Mouse (Mus musculus): ENCODE results near the gene Kctd3.
"Not testable (repeated sequence)": the region's sequence is repeated elsewhere in the genome, so short reads cannot be mapped to it uniquely, and the experiment has no call there.

The Kctd3 gene

DNA sequence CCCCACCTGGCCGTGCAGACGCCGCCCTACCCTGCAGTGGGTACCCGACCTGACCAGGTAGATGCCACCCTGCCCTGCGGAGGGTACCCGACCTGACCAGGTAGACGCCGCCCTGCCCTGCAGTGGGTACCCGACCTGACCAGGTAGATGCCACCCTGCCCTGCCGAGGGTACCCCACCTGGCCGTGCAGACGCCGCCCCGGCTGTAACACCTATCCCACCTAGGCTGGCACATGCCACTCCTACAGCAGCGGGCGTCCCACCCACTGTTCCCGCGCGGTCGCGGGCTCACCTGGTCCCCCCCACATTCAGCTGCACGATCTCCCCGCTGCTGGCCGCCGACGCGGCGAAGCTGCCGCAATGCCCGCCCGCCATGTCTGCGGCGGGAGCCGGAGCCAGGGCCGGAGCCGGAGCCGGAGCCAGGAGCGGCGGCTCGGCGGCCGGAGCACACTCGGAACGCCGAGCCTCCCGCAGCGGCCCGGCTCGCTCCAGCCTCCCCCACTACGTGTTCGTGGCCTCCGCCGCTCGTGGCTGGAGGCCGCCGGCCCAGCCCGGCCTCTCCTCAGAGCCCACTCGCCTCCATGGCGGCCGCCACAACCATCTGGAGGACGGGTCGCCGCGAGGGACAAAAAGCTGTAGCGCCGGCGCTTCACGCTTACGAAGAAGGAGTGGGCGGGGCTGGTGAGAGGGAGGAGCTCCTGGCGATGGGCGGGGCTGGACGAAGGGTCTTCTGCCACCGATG, at the start of gene Kctd3:
Kctd3 (minus strand) TSS at position 603 of the 741 bp plus-strand sequence.
- in situ Hi-C loops (cut with MboI; ENCODE audit: low sequenced_read_pairs), result loop anchor here (25.0 kb wide), 1 partner anchor 930 kb away; no protein-coding TSS in a partner anchor

DNA sequence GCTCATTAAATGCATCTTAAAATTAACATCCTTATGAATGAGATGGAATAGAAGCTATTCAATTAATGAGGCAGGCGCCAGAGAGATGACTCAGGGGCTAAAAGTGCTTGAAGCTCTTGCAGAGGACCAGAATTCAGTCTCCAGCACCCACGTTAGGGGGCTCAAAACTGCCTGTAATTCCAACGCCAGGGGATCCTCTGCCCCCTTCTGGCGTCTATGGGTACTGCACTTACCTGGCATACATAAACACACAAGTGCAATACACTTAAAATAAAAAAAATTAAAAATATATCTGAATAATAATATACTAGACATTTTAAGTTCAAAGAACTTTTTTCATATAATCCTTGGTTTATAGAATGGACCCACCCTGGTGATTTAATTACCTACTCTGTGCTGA, 49.8 kb upstream of the Kctd3 start:
- in situ Hi-C loops (cut with MboI; ENCODE audit: low sequenced_read_pairs), result no loop called here

DNA sequence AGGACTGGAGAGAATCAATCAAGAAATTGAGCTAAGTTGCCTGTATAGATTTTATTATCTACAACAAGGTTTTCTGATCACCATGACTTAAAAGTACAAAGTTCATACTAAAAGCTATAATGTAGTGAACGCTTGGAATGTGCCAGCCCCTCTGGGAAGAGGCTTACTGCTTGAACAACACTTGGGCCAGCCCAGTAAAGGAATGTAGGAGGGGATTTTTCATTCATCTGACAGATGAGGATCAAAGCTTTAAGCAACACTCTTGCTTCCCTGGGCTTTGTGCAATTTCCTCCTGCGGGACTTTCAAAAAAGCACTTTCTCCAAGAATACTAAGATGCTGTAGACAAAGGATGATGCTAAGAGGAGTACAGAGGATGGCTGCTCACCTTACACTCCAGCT, 48.3 kb upstream of the Kctd3 start:
- in situ Hi-C loops (cut with MboI; ENCODE audit: low sequenced_read_pairs), result no loop called here

DNA sequence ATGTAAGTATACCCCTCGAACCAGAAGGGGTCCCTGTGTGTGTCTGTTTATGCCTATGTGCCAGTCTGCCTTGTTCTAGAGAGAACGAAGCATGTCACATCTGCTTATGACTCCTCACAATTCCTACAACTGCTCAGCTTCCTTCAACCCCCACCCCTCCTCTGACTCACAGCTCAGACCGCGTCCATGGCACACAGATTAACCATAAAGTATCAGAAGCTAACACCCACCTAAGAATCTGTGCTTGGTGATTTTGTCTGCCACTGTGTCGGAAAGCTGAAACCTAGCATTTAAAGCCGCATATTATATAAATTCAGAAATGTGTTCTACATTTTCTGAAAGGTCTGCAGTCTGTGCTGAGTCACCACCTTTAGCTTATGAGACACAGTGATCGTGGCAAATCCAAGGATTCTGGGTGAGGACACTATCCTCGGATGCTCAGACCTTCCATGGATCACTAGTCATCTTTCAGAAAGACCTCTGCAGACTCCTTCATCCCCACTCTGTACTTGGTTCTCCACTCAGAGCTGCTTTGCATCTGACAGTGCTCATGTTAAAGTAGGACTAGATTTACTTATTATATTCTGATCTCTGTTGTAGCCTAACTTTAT, 47.4 kb upstream of the Kctd3 start:
- in situ Hi-C loops (cut with MboI; ENCODE audit: low sequenced_read_pairs), result no loop called here

DNA sequence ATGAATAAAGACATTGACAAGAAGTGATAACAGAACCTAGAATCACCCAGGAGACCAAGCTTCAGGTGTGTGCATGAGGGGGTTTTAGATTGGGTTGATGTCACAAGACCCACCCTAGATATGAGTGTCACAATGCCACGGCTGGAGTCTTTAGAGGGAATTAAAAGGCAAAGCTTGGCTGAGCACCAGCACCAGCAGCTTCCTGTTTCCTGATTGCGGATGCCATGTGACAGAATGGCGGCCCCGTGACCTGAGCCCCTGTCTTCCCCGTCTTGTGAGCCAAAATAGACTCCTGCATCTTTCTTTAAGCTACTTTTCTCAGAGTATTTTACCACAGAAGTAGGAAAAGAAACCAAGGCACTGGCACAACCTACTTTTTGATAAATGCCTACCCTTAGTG, 46.5 kb upstream of the Kctd3 start:
- in situ Hi-C loops (cut with MboI; ENCODE audit: low sequenced_read_pairs), result no loop called here

DNA sequence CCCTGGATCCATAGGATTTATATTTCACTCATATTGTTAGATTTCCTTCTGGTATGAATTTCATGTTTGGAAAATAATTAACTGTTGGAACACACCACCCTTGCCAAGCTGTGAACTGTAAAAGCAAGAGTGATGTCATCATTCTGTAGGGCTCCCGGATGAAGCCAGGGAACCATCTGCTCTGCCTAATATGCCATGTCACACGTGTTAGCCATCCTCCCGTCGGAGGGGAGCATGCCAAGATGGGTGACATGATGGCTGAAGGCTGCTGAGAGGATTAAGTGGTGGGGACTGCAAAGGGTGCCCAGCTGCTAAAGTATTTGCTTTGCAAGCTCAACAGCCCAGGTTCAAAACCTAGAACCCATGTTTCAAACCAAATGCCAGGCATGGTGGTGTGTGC, 44.5 kb upstream of the Kctd3 start:
- in situ Hi-C loops (cut with MboI; ENCODE audit: low sequenced_read_pairs), result no loop called here

DNA sequence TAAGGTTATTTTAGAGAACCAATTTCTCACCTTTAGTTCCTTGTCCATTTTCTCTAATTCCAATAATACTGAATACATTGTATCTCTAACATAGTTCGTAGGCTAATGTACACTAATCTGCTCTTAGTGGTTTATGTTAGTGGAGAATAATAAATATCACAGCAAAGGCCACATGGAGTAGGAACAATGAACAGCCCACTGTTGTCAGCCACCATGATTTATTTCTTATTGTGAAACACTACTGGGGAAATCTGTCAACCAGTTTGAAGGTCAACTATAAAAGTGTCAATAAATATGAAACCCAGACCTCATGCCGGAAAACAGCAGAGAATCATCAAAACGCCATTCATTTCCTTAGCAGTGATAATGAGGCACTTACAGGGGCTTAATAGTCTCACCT, 42.5 kb upstream of the Kctd3 start:
- in situ Hi-C loops (cut with MboI; ENCODE audit: low sequenced_read_pairs), result no loop called here

DNA sequence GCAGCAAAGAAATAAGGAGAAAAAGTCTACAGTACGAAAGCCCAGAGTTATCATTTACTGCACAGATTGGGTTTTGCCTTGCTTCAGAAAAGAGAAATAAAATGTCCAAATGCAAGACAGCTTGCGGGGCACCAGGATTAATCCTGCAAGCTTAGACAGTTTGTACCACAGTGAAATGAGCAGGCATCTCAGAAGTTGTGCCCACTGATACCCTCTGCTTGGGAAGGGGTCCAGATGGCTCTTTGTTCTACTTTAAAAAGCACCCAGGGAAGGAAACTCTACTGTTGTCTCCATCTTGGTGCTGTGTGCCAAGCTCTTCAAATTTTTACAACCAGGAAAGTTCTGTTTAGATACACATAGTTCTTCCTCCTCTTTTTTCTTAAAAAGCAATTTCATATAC, 40.7 kb upstream of the Kctd3 start:
- in situ Hi-C loops (cut with MboI; ENCODE audit: low sequenced_read_pairs), result no loop called here

DNA sequence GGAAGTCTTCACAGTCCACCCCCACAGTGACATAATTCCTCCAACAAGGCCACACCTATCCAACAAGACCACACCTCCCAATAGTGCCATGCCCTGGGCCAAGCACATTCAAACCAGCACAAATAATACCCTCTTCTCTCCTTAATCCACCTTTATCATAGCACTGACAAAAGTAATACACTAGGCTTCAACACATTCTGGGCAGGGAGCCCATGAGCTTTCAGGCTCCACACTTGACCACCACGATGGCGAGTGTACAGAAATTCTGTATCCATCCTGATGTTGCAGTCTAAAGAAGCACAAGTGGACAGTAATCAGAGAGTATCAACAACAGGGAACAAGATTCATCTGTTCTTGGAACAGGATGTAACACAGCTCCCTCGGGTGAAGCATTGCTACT, 40.3 kb upstream of the Kctd3 start:
- in situ Hi-C loops (cut with MboI; ENCODE audit: low sequenced_read_pairs), result no loop called here

DNA sequence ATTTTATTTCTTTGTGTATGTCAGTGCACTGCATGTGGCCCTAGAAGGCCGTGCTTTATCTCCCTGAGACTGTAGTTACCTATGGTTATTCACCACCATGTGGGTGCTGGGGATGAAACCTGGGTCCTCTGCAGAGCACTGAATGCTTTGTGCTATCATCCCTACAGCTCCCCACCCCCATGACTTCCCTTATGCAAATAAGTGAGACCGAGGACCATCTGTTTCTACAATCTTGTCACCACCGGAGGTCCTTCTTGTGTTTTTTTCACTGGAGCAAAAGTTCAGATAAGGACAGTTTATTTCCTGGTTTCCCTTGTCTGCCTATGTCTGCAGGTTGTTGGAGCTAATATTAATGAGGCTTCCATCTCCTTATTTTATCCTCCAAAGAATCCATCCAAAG, 39.2 kb upstream of the Kctd3 start:
- in situ Hi-C loops (cut with MboI; ENCODE audit: low sequenced_read_pairs), result no loop called here

DNA sequence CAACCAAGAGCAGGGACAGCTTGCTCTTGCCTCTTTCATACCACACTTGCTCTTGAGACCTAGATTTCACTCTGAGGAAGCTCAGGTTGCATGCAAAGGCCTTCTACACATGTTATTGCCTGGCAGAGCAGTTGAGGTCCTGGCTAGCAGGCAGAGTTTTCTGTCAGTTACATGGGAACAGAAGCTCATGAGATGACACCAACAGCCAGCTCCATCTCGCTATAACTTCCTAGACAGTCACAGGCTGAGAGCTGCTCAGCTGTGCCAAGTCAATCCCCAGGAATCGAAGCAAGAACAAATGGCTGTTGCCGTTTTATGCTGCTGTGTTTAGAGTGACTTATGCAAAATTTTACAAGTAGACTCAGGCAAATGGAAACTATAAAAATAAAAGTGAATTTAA, 38.7 kb upstream of the Kctd3 start:
- in situ Hi-C loops (cut with MboI; ENCODE audit: low sequenced_read_pairs), result no loop called here

DNA sequence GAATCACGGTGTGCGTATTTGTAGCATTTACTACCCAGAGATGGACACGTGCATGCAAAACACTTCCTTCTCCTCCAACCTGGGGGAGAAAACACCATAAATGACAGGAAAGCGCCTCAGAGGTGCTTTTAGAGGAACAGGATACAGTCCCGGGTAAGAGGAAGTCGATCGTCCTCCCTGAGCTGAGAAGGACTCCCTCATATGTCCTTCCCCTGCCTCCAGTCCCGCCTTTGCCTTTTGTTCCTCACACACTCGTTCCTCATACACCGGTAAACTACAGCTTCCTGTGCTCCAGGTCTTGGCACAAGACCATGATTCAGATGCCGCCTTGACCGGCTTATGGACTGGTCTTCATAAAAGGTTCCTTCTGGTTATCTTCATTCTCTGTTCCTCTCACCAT, 33.6 kb upstream of the Kctd3 start:
- in situ Hi-C loops (cut with MboI; ENCODE audit: low sequenced_read_pairs), result no loop called here

DNA sequence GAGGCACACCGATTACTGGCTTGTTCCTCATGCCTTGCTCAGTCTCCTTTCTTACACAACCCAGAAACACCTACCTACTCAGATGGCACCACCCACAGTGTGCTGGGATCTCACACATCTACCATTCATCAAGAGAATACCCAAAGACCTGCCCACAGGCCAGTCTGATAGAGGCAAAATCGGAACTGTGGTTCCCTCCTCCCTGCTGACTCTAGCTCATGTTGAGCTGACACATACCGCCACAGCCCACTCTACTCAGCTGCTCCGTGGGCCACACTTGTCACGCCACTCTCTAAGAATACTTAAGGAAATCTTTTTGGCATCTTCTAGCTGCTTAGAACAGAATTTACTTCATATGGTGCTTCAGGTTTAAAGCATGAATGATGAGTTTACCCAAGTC, 31.7 kb upstream of the Kctd3 start:
- in situ Hi-C loops (cut with MboI; ENCODE audit: low sequenced_read_pairs), result no loop called here

DNA sequence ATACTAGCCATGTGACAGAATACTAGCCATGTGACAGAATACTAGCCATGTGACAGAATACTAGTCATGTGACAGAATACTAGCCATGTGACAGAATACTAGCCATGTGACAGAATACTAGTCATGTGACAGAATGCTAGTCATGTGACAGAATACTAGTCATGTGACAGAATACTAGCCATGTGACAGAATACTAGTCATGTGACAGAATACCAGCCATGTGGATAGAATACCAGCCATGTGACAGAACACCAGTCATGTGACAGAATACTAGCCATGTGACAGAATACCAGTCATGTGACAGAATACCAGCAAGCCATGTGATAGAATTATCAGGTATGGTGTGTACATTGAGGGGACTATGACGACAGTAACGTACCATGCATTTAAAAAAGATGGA, 25.2 kb upstream of the Kctd3 start:
- in situ Hi-C loops (cut with MboI; ENCODE audit: low sequenced_read_pairs), result not testable (repeated sequence)

DNA sequence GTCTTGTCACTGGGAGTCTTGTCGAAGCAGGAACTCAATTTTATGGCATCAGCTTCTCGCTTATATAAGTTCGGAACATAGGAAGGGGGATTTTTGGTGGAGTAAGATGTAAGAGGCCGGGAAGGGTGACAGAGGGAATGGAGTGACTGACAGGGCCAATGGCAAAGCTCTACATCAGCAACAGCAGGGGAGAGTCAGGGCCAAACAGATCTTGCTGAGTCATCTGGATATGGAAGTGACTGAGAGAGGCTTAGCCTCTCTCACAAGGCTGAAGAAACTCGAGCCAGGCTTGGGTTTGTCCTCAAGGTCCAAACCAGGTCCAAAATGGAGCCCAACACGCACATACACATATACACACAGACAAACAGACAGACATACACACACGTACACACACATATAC, 23.3 kb upstream of the Kctd3 start:
- in situ Hi-C loops (cut with MboI; ENCODE audit: low sequenced_read_pairs), result no loop called here

DNA sequence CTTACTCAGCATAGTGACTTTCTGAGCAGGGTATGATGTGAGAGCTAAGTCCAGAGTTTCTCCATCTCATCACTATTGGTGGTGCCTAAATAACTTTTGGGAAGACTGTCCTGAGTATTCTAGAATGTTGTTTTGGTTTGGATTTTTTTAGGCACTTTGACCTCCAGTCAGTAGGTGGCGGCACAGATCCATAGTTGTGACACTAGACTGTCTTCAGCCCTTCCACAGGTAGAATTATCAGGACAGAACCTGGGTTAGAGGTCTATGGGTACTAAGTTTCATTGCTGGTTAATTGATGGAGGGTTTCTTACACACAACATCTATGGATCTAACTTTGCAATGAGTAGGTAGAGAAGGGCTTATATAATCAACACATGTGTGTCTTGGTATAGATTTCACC, 20.6 kb upstream of the Kctd3 start:
- in situ Hi-C loops (cut with MboI; ENCODE audit: low sequenced_read_pairs), result loop anchor here (10.0 kb wide), 1 partner anchor 597 kb away; no protein-coding TSS in a partner anchor

DNA sequence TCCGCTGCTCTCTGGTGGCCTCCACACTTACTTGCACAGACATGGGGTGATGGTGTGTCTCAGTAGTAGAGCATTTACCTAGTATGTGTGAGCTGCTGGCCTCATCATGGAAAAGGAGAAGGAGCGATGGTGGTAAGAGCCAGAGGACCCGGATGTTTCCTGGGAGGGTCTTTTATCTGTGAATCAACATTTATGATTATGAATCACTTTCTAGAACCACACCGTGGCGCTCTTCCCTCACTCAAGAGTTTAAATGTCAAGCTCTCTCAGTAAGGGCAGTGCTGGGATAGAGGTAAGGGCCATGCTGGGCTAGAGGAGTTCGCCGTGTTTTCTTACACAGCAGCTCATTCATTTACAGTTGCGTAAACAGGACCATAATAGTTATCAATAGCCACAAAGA, 19.2 kb upstream of the Kctd3 start:
- in situ Hi-C loops (cut with MboI; ENCODE audit: low sequenced_read_pairs), result loop anchor here (10.0 kb wide), 1 partner anchor 598 kb away; no protein-coding TSS in a partner anchor

DNA sequence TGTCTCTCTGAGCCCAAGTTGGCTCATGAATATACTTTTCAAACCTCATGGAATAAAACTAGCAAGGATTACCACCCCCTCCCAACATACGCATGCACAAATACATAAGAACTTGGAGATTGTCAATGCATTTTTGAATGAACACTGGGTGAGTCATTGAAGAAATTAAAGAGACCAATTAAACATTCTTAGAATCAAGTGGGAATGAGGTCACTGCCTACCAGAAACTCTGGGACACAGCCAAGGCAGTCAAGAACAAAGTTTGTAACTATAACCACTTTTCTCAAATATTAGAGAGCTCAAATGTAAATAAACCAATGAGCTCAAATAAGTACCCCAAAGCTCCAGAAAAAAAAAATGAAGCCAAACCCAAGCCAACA, 16.1 kb upstream of the Kctd3 start:
- in situ Hi-C loops (cut with MboI; ENCODE audit: low sequenced_read_pairs), result loop anchor here (10.0 to 25.0 kb wide), 2 partner anchors 601 to 914 kb away; no protein-coding TSS in a partner anchor

DNA sequence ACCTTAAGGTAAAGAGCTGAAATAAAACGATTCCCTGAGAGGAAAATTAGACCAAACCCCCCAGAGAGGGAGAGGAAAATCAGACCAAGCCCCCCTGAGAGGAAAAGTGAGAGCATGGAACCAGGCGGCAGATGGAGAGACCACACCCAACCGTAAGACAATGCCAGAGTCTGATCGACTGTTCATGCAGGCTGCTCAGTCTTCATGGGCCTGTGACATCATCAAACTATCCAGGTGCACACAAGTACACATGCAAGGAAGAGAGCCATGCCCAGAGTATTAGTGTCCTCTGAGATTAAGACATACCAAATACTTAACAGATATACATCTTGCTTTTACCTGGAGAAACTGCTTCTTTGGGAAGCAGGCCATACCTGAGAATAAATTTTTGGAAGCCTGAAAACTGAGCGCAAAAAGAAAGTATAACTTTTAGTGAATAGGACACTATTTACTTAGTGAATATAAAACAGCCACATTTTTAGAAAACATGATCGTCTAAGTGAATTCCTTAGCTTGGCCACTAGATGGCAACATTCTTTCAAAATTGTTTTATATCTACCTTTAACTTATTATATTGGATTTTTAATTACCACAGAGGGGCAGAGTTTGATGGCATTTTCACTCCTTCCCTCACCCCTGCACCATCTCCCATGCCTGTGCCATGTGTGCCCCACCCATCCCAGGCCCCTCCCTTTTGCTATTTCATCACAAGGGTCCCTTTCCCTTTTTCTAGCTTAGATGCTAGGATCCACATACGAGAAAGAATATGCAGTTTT, 15.5 kb upstream of the Kctd3 start:
- in situ Hi-C loops (cut with MboI; ENCODE audit: low sequenced_read_pairs), result loop anchor here (10.0 to 25.0 kb wide), 2 partner anchors 602 to 914 kb away; no protein-coding TSS in a partner anchor

DNA sequence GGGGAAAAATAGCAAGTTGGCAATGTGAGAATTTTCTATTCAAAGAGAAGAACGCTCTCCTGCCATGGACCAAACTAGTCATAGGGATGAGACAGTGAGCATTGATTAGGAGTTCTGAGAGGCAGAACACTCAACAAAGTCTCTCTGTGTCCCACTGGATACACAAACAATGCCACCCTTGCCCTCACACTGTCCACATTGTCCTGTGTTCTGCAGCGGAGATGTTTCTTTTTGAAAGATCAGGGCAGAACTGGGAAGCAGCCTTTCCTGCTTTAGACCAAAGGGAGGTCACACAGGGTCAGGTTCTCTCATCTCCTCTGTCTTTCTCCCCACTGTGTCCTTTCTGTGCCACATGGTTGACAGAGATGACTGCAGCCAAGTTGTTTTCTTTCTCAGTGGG, 7.7 kb upstream of the Kctd3 start:
- in situ Hi-C loops (cut with MboI; ENCODE audit: low sequenced_read_pairs), result loop anchor here (25.0 kb wide), 1 partner anchor 922 kb away; no protein-coding TSS in a partner anchor

DNA sequence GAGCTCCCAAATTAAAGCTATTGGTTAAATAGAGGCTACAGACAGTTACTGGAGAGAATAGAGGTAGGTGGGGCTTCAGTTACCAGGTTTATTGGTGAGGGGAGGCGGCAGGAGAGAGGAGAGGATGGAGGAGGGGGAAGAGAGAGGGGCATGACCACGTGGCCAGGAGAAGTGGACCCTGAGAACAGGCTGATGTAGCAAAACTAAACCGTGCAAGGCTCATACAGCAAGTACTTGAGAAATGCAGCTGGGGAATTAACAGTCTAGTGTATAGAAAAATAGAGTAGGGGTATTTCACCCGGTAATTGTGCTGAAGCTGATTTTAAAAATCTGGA, 5.9 kb upstream of the Kctd3 start:
- in situ Hi-C loops (cut with MboI; ENCODE audit: low sequenced_read_pairs), result loop anchor here (25.0 kb wide), 1 partner anchor 924 kb away; no protein-coding TSS in a partner anchor
